Mouse (Mus musculus) adrenal gland, postnatal 0 days (tissue): ENCODE data around the gene Hexim2. TPM values are rescaled to one million over a fixed set of nuclear protein-coding genes. Genes with fewer than 3 reads are reported as not detected.

Experiments used
- polyA plus RNA-seq: library from polyadenylated mRNA; unstranded; fragments of >200 nt; fragmentation: Nextera tagmentation; extraction: Ambion mirVana; gene quantifications from 2 replicates; pipeline ENCODE4 v1.2.1, GENCODE M21; 2015

The Hexim2 gene
- 10.0 and 11.4 TPM in 2 replicates for polyA plus RNA-seq

DNA sequence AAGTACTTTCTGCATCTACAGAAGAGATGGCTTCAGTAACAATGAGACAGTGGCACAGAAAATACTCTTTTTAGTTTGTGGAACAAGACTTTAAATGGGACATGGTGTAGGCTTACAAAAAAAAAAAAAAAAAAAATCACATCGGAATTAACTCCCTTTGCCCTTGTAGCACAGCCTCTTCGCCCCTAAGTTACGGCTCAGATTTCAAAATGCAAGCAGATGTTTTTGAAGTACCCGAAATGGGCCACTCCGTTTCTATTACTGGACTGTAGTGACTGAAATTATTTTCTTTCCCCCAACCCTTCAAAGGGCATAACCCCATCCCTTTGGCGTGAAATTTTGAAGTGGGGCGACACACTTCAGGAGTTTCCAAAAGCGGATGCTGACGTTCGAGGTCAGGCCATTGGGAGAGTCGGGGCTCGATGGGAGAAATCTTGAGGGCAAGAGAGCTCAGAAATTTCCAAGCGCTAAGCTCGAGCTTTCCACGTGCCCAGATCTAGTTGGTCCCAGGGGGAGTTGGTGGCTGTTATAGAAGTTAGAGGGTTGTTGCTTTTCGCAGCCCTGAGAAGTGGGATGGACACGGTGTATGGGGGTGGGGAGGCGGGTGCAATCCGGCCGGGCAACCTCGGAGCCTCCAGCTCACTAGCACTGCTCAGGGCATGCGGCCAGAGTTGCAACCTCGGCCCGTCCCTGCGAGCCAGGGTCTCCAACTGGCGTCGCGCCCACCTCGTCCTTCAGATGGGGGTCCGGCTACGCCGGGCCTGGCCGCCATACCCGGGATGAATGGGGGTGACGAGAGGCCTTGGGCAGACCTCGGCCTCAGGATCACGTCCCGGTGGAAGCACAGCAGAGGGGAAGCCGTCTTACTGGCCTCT, at the start of gene Hexim2:
TSS of gene Hexim2 (plus strand) at position 729 of the 875 bp plus-strand sequence.

DNA sequence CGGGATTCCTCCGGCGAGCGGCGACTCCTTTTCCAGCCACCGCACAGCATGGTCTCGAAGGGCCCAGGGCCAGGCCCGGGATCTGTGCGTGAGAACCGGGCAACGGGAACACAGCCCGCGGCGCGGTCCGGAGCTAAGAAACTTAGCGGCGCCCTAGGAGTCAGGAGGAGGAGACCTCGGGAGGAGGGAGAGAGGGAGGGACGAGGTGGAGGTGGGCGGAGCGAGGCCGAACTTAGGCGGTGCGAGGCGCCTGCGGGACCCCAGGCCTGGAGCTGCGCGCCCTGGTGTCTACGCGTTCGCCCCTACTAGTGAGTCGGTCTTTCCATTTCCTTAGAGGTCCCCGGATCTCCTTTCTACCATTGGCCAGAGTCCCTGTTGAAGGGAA, 30.8 kb upstream of the Hexim2 start, which contains the start of the genes Plcd3 and Acbd4:
TSS of gene Plcd3 (minus strand) at position 178 of the 385 bp plus-strand sequence.
TSS of gene Acbd4 (plus strand) at position 202 of the 385 bp plus-strand sequence.

DNA sequence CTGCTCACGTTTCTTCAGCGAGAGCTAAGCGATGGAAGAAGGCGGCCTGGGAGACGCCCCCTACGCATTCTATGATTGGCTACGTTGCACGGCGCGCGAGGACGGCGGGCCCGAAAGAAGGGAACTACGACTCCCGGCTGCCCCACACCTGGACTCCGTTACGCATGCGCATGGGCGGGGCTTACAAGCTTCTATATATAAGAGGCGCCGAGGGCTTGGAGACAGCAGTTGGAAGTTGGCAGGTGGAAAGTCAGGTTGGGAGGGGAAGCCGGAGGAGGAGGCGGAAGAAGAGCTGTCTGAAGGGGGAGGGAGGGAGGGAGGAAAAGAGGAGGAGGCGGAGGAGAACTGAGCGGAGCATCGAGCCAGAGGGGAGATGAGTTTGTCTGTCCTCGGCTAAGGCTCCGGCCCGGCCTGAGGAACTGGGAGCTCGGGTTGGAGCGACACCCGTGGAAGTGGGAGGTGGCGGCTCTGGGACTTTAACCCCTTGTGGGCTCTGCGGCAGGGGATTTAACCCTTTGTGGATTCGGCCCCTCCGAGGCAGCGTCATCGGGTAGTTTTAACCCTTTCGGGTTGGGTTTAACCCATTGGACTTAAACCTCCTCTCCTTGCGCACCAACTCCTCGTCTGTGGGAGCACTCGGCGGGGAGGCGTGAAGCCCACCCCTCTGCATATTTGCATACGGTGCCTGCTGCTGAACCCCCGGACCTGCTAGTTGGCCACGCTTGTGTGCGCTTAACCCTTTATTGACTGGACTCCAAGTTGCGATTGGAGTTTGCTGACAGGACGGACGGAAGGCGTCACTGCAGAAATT, 16.0 kb upstream of the Hexim2 start, which contains the start of gene Hexim1:
TSS of gene Hexim1 (plus strand) at position 224 of the 811 bp plus-strand sequence.

GRCm38 (mm10) chr11:103170494-103171285, 38.5 kb downstream of the Hexim2 start, which contains the start of gene Fmnl1:
Fmnl1 (plus strand) TSS chr11:103171107.

Other genes starting within 250 kb of the Hexim2 start
- not detected in 2 replicates for gene Fam187a, start 247.3 kb upstream of the Hexim2 start, polyA plus RNA-seq
- 0.87 and 0.94 TPM in 2 replicates for gene Gfap, start 231.5 kb upstream of the Hexim2 start, polyA plus RNA-seq
- 1.4 and 1.5 TPM in 2 replicates for gene Kif18b, start 207.3 kb upstream of the Hexim2 start, polyA plus RNA-seq
- 20.6 and 30.6 TPM in 2 replicates for gene C1ql1, start 185.7 kb upstream of the Hexim2 start, polyA plus RNA-seq
- 40.0 and 56.0 TPM in 2 replicates for gene Nmt1, start 104.2 kb upstream of the Hexim2 start, polyA plus RNA-seq
- 84.8 and 99.7 TPM in 2 replicates for gene Dcakd, start 104.1 kb upstream of the Hexim2 start, polyA plus RNA-seq
- 3.5 and 4.9 TPM in 2 replicates for gene Plcd3, start 30.8 kb upstream of the Hexim2 start, polyA plus RNA-seq
- gene Acbd4, start 30.7 kb upstream of the Hexim2 start, polyA plus RNA-seq = 34.4 and 53.2 TPM in 2 replicates
- 6.0 and 6.6 TPM in 2 replicates for gene Hexim1, start 16.2 kb upstream of the Hexim2 start, polyA plus RNA-seq
- 3.0 and 3.9 TPM in 2 replicates for gene Fmnl1, start 38.7 kb downstream of the Hexim2 start, polyA plus RNA-seq
- 0.36 and 0.47 TPM in 2 replicates for gene 1700023F06Rik, start 76.1 kb downstream of the Hexim2 start, polyA plus RNA-seq
- gene Spata32, start 86.0 kb downstream of the Hexim2 start, polyA plus RNA-seq = not detected in 2 replicates
- gene Map3k14, start 135.0 kb downstream of the Hexim2 start, polyA plus RNA-seq = 2.4 and 2.6 TPM in 2 replicates
- 4.6 and 6.3 TPM in 2 replicates for gene Arhgap27, start 231.3 kb downstream of the Hexim2 start, polyA plus RNA-seq